Mouse (Mus musculus) liver, embryonic 14 days (tissue): ENCODE results near the gene Gm38392. TPM values are rescaled to one million over a fixed set of nuclear protein-coding genes. Genes with fewer than 3 reads are reported as not detected.

Source experiments
- polyA plus RNA-seq: library from polyadenylated mRNA; depleted of rRNA; stranded (reverse); fragments of >200 nt; gene quantifications from 2 replicates; pipeline ENCODE4 v1.2.3, GENCODE M21; 2012; rRNA removed

The Gm38392 gene
- 0.05 TPM in 1 of 2 replicates, not detected in the other for polyA plus RNA-seq

DNA sequence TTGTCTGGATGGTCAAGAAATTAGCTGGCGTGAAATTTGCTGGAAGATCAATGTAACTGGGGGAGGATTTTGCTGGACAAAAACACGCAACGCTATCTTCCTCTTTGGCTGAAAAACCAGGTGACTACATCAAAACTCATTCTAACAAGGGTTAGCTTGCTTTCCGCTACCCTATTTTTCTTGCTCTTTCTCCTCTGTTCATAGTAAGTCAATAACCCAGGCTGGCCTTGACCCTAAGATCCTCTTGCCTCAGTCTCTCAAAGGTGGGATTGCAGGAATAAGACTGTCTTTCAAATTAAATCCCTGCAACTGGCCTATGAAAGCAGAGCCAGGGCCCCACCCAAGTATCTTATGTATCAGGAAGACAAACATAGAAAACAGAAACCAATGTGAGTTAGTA, at the start of gene Gm38392:
TSS of gene Gm38392 (minus strand) at position 101 of the 400 bp plus-strand sequence.

DNA sequence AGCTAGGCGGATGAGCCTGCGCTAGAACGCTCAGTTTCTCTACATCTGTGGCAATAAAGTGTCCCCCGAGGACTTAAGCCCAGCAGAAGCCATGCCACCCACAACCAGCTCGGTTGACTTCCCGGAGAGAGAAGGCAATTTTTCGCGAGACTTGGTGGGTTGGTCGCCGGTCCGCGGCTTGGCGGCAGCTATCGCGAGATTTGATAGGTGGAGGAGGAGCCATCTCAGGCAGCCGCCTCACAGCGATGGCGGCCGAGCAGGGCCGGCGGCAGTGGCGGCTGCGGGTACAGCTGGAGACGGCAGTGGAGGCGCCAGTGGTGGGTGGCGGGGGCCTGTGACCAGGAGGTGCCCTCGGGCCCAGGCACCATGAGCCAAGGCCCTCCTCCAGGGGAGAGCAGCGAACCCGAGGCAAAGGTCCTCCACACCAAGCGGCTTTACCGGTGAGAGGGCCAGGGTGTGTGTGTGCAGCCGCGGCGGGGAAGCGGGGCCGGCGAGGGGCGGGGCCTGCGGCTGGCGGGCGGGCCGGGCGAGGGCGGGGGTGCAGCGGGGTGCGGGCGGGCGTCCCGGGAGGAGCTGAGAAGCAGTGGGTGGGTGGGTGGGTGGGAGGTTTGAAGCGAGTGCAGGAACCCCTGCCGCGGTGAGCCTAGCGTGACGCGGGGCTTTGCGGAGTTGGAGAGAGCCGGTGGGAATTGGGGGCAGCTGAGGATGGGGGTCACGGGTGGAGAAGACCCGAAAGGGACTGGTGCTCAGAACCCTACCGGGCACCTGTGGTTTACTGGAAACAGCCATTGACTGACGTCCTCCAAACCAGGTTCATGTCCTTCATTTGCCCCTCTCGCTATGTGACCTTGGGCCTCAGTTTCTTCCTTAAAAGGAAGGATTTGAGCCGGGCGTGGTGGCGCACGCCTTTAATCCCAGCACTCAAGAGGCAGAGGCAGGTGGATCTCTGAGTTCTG, 49.3 kb upstream of the Gm38392 start, which contains the start of the genes Tmem79 and Smg5:
TSS of gene Tmem79 (minus strand) at position 91 of the 956 bp plus-strand sequence.
TSS of gene Smg5 (plus strand) at position 203 of the 956 bp plus-strand sequence.

DNA sequence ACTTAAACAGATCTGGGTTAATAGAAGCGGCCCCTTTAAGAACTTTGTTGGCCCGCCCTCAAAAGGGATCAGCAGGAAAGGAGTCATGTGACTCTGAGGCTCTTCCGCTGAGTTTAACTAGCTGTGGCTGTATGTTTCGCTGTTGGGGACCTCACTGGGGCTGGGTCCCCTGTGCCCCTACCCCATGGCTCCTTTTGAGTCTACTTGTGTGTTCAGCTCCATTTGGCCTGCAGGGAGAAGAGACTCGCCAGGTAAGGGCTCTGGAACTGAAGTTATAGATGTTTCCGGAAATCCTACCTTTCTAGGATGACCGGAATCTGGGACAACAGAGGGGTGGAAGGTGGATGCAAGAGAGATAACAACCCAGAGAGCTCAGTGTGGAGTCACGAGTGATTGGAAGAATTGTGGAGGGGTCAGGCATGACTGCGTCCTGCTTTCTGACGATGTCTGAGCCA, 38.0 kb upstream of the Gm38392 start, which contains the start of gene Glmp:
TSS of gene Glmp (plus strand) at position 73 of the 455 bp plus-strand sequence.

DNA sequence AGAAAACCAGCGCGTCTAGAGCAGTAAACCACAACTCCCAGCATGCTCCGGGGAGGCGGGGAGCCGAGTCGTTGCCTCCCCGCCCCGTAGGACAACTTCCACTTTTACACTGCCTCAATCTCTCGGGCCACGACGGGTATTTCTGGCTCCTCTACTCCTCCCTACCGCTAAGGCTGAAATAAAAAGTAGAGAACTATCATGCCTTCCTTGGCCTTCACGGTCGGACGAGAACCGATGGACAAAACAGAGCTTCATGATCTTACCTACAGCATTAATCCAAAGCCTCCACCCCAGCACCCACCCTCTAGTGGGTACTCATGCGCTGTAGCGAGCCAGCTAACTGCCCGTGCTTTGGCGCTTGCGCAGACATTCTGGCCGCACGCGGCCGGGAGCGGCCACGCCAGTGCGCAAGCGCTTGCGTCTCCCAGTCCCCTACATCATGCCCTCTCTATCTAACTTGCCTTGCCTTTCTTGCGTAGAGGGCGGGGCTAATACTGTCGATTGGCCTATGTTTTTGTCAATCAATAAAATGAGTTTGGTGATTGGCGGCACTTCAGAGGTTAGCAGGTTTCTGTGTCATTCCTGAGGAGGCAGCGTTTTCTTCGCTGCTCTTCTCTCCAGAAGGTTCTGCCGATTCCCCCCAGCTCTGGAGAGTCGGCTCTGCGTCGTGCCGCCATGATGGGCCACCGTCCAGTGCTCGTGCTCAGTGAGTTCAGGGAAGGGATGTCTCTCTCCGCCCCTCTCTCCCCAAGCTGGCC, 9.7 kb upstream of the Gm38392 start, which contains the start of the genes Tsacc and Cct3:
TSS of gene Tsacc (minus strand) at position 439 of the 758 bp plus-strand sequence.
TSS of gene Cct3 (plus strand) at position 556 of the 758 bp plus-strand sequence.

DNA sequence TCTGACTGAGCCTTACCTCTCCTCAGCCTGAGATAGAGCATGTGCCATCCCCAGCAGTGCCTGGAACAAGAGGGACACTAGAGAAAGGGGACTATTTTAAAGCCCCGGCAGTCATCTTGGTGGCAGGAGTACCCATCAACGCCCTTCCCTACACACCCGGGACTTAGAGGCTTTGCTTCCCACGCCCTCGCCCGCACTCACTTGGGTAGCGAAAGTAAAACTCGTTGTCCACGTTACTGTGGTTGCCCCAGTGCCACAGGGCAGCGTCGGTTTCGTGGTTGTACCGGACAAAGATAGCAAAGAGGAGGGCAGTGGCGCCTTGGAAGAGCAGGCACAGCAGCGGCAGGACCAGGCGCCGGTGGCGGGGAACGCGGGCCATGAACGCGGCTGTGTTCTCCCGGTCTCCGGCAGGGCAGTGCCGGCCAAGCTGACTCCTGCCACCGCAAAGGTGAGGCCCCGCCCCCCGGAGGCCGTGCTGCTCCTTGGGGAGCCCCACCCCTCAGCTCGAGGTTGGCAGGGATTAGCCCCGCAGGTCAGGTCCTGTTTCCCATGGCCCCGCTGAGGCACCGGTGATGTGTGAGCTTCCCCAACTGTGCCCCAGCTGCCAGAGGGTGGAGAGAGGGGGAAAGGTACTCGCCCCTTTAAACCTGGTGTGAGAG, 32.6 kb downstream of the Gm38392 start, which contains the start of gene Rhbg:
TSS of gene Rhbg (minus strand) at position 442 of the 659 bp plus-strand sequence.

Other genes starting within 250 kb of the Gm38392 start
- gene Gpatch4, start 244.1 kb downstream of the Gm38392 start, polyA plus RNA-seq = 13.5 and 14.6 TPM in 2 replicates
- 22.7 and 25.6 TPM in 2 replicates for gene Naxe, start 228.7 kb downstream of the Gm38392 start, polyA plus RNA-seq
- not detected in 2 replicates for gene Ttc24, start 208.9 kb downstream of the Gm38392 start, polyA plus RNA-seq
- 7.0 and 8.7 TPM in 2 replicates for gene Iqgap3, start 205.2 kb downstream of the Gm38392 start, polyA plus RNA-seq
- 8.7 and 10.4 TPM in 2 replicates for gene Mef2d, start 144.8 kb downstream of the Gm38392 start, polyA plus RNA-seq
- 5.2 and 5.9 TPM in 2 replicates for gene Rhbg, start 32.5 kb downstream of the Gm38392 start, polyA plus RNA-seq
- gene Tsacc, start 9.8 kb upstream of the Gm38392 start, polyA plus RNA-seq = 2.3 TPM in 2 replicates
- gene Cct3, start 9.9 kb upstream of the Gm38392 start, polyA plus RNA-seq = 184 and 203 TPM in 2 replicates
- 25.8 and 30.1 TPM in 2 replicates for gene Glmp, start 37.8 kb upstream of the Gm38392 start, polyA plus RNA-seq
- gene Tmem79, start 48.9 kb upstream of the Gm38392 start, polyA plus RNA-seq = 0.53 and 0.83 TPM in 2 replicates
- 31.8 and 36.4 TPM in 2 replicates for gene Smg5, start 49.0 kb upstream of the Gm38392 start, polyA plus RNA-seq
- gene Paqr6, start 77.4 kb upstream of the Gm38392 start, polyA plus RNA-seq = 6.3 and 7.4 TPM in 2 replicates
- 0.31 and 0.45 TPM in 2 replicates for gene Bglap3, start 85.5 kb upstream of the Gm38392 start, polyA plus RNA-seq
- not detected in 2 replicates for gene Bglap2, start 91.5 kb upstream of the Gm38392 start, polyA plus RNA-seq
- not detected in 2 replicates for gene Bglap, start 97.3 kb upstream of the Gm38392 start, polyA plus RNA-seq
- 57.8 and 64.4 TPM in 2 replicates for gene Pmf1, start 123.1 kb upstream of the Gm38392 start, polyA plus RNA-seq
- gene Slc25a44, start 137.9 kb upstream of the Gm38392 start, polyA plus RNA-seq = 7.5 and 8.9 TPM in 2 replicates
- gene Sema4a, start 174.0 kb upstream of the Gm38392 start, polyA plus RNA-seq = 11.0 and 13.4 TPM in 2 replicates
- gene Lmna, start 222.7 kb upstream of the Gm38392 start, polyA plus RNA-seq = 62.2 and 64.1 TPM in 2 replicates
- gene Mex3a, start 245.2 kb upstream of the Gm38392 start, polyA plus RNA-seq = 1.2 and 1.3 TPM in 2 replicates